Mouse (Mus musculus) heart, embryonic 13.5 days (tissue): ENCODE data around the gene Elf1. TPM values are rescaled to one million over a fixed set of nuclear protein-coding genes. Genes with fewer than 3 reads are reported as not detected.
"Not testable (repeated sequence)": the region's sequence is repeated elsewhere in the genome, so short reads cannot be mapped to it uniquely, and the experiment has no call there.

ENCODE experiments used
- ATAC-seq: fragments of 200-750 bp; cut with Nextera tagmentation; 2 replicates; pipeline ENCODE4 v1.8.0; 2017; ENCODE audit warnings: moderate TSS enrichment; ENCODE audit not compliant: insufficient number of reproducible peaks, low FRiP score, low TSS enrichment; ENCODE audit errors: extremely low read depth
- H3K27ac ChIP-seq: fragments of 300-500 bp; sonication (generic); replicated peaks from 2 replicates; pipeline ENCODE4 v1.5.1; 2015; ENCODE audit warnings: moderate library complexity, mild to moderate bottlenecking, inconsistent platforms
- H3K27me3 ChIP-seq: fragments of 300-500 bp; sonication (generic); replicated peaks from 2 replicates; pipeline ENCODE4 v1.6.1; 2015; ENCODE audit warnings: mild to moderate bottlenecking, inconsistent platforms
- H3K36me3 ChIP-seq: fragments of 300-500 bp; sonication (generic); 2 replicates; pipeline ENCODE4 v1.6.1; 2015; ENCODE audit warnings: mild to moderate bottlenecking, inconsistent platforms
- H3K4me1 ChIP-seq: fragments of 300-500 bp; sonication (generic); 2 replicates; pipeline ENCODE4 v1.6.1; 2015; ENCODE audit warnings: inconsistent platforms
- H3K4me2 ChIP-seq: fragments of 300-500 bp; sonication (generic); 2 replicates; pipeline ENCODE4 v1.6.1; 2015; ENCODE audit warnings: inconsistent platforms, mild to moderate bottlenecking, moderate library complexity
- H3K4me3 ChIP-seq: fragments of 300-500 bp; sonication (generic); 2 replicates; pipeline ENCODE4 v1.5.1; 2015; ENCODE audit warnings: moderate library complexity, mild to moderate bottlenecking, inconsistent platforms
- H3K9ac ChIP-seq: fragments of 300-500 bp; sonication (generic); 2 replicates; pipeline ENCODE4 v1.6.1; 2015; ENCODE audit warnings: inconsistent platforms, mild to moderate bottlenecking, moderate library complexity
- H3K9me3 ChIP-seq: fragments of 300-500 bp; sonication (generic); 2 replicates; pipeline ENCODE4 v1.6.1; 2016; ENCODE audit warnings: inconsistent platforms
- WGBS: fragments of 180-500 bp; shearing (Covaris S2); methylation state at CpG from one replicate; pipeline ENCODE4 v1.1.7; 2015; ENCODE audit warnings: mixed read lengths; 5-methylcytosine and 5-hydroxymethylcytosine counted together
- polyA plus RNA-seq: library from polyadenylated mRNA; unstranded; fragments of >200 nt; fragmentation: Nextera tagmentation; extraction: Ambion mirVana; gene quantifications from 2 replicates; pipeline ENCODE4 v1.2.1, GENCODE M21; 2015

Elf1 gene
- polyA plus RNA-seq, 1 experiment from 2014 or later: 7.2 TPM

GRCm38 (mm10) chr14:79526106-79526505 is 45.1 kb downstream of the Elf1 start:
- H3K9ac ChIP-seq, H3K27ac ChIP-seq, H3K4me3 ChIP-seq, H3K9me3 ChIP-seq, H3K36me3 ChIP-seq, ATAC-seq, H3K27me3 ChIP-seq, H3K4me2 ChIP-seq: not testable (repeated sequence)
- peaks cover 31% of the 10 kb centered on the region for H3K4me1 ChIP-seq
- 84% methylated on average over 12 of the region's 12 CpGs for WGBS

GRCm38 (mm10) chr14:79527704-79528103 is 46.7 kb downstream of the Elf1 start:
- H3K27ac ChIP-seq: no peak overlapping the region
- H3K36me3 ChIP-seq: no peaks in the 10 kb centered on the region
- H3K4me3 ChIP-seq: no peak overlapping the region
- WGBS: 60% methylated on average over 6 of the region's 6 CpGs
- H3K9me3 ChIP-seq: no peaks in the 10 kb centered on the region
- ATAC-seq: no peak
- H3K4me2 ChIP-seq: no peak overlapping the region
- H3K4me1 ChIP-seq: peaks cover 19% of the 10 kb centered on the region
- no peaks in the 10 kb centered on the region for H3K27me3 ChIP-seq
- H3K9ac ChIP-seq: no peak overlapping the region

- 69% methylated on average over 10 of the region's 10 CpGs for WGBS
- Histone ChIP-seq H3K27me3 (no peaks in the 10 kb centered on the region), H3K27ac (peak overlapping the region; percentile 32; the same call in 1 of the 2 replicates), H3K9ac (no peak overlapping the region), H3K4me3 (no peak overlapping the region), H3K4me1 (peaks cover 38% of the 10 kb centered on the region), H3K4me2 (no peak overlapping the region; the same call in 1 of the 2 replicates), H3K36me3 (no peaks in the 10 kb centered on the region), H3K9me3 (no peaks in the 10 kb centered on the region)
- no peak; the same call in 1 of the 2 replicates for ATAC-seq
These were observed 48.9 kb downstream of the Elf1 start for GRCm38 (mm10) chr14:79529581-79530554.

GRCm38 (mm10) chr14:79530761-79531160 is 49.8 kb downstream of the Elf1 start:
- Histone ChIP-seq H3K36me3 (no peaks in the 10 kb centered on the region), H3K4me1 (peaks cover 45% of the 10 kb centered on the region), H3K9ac (no peak overlapping the region), H3K4me2 (no peak overlapping the region), H3K9me3 (no peaks in the 10 kb centered on the region), H3K27ac (no peak overlapping the region), H3K4me3 (no peak overlapping the region), H3K27me3 (no peaks in the 10 kb centered on the region)
- 89% methylated on average over 6 of the region's 6 CpGs for WGBS
- no peak for ATAC-seq

- Histone ChIP-seq H3K4me3 (no peak overlapping the region), H3K9ac (no peak overlapping the region), H3K27ac (no peak overlapping the region), H3K9me3 (no peaks in the 10 kb centered on the region), H3K27me3 (no peaks in the 10 kb centered on the region), H3K36me3 (no peaks in the 10 kb centered on the region), H3K4me1 (peaks cover 55% of the 10 kb centered on the region), H3K4me2 (no peak overlapping the region)
- no peak for ATAC-seq
- WGBS: 85% methylated on average over 8 of the region's 8 CpGs
These were observed 51.2 kb downstream of the Elf1 start for GRCm38 (mm10) chr14:79532036-79532776.

GRCm38 (mm10) chr14:79533350-79533749 is 52.4 kb downstream of the Elf1 start:
- Histone ChIP-seq H3K36me3 (0 out of 2 replicates have a peak, but pooled peaks cover 3% of the 10 kb centered on the region), H3K9ac (no peak overlapping the region; the same call in 1 of the 2 replicates), H3K4me3 (no peak overlapping the region), H3K27ac (0 out of 2 replicates have a peak overlapping the region, but pooled peaks have one; percentile 21), H3K9me3 (no peaks in the 10 kb centered on the region), H3K27me3 (no peaks in the 10 kb centered on the region), H3K4me1 (peaks cover 63% of the 10 kb centered on the region), H3K4me2 (no peak overlapping the region)
- 52% methylated on average over 1 of the region's 1 CpGs for WGBS
- no peak for ATAC-seq

- ATAC-seq: no peak
- Histone ChIP-seq H3K9me3 (no peaks in the 10 kb centered on the region), H3K4me3 (no peak overlapping the region), H3K27me3 (no peaks in the 10 kb centered on the region), H3K36me3 (0 out of 2 replicates have a peak, but pooled peaks cover 3% of the 10 kb centered on the region), H3K9ac (no peak overlapping the region), H3K4me1 (peaks cover 63% of the 10 kb centered on the region), H3K27ac (no peak overlapping the region), H3K4me2 (no peak overlapping the region)
- 61% methylated on average over 3 of the region's 3 CpGs for WGBS
These were observed 53.2 kb downstream of the Elf1 start for GRCm38 (mm10) chr14:79534206-79534605.

- Histone ChIP-seq H3K27ac (peak overlapping the region; percentile 40), H3K4me1 (peaks cover 61% of the 10 kb centered on the region)
- not testable (repeated sequence) for H3K9ac ChIP-seq, H3K27me3 ChIP-seq, H3K4me2 ChIP-seq, H3K9me3 ChIP-seq, H3K36me3 ChIP-seq, H3K4me3 ChIP-seq, ATAC-seq
- 86% methylated on average over 4 of the region's 4 CpGs for WGBS
These were observed 53.7 kb downstream of the Elf1 start for GRCm38 (mm10) chr14:79534656-79535055.

GRCm38 (mm10) chr14:79535318-79535717 is 54.3 kb downstream of the Elf1 start:
- H3K4me1 ChIP-seq: peaks cover 55% of the 10 kb centered on the region
- no peak for ATAC-seq
- peak overlapping the region; percentile 65 for H3K4me2 ChIP-seq
- WGBS: 29% methylated on average over 10 of the region's 10 CpGs
- H3K4me3 ChIP-seq: peak overlapping the region; percentile 32
- 0 out of 2 replicates have a peak, but pooled peaks cover 3% of the 10 kb centered on the region for H3K36me3 ChIP-seq
- peak overlapping the region; percentile 80 for H3K27ac ChIP-seq
- H3K27me3 ChIP-seq: no peaks in the 10 kb centered on the region
- H3K9me3 ChIP-seq: no peaks in the 10 kb centered on the region
- H3K9ac ChIP-seq: peak overlapping the region; percentile 69

GRCm38 (mm10) chr14:79536011-79536410 is 55.0 kb downstream of the Elf1 start:
- Histone ChIP-seq H3K9me3 (no peaks in the 10 kb centered on the region), H3K36me3 (0 out of 2 replicates have a peak, but pooled peaks cover 3% of the 10 kb centered on the region), H3K9ac (peak overlapping the region; percentile 69; the same call in 1 of the 2 replicates), H3K4me1 (peaks cover 50% of the 10 kb centered on the region), H3K4me3 (peak overlapping the region; percentile 32), H3K4me2 (peak overlapping the region; percentile 65), H3K27me3 (no peaks in the 10 kb centered on the region), H3K27ac (peak overlapping the region; percentile 80)
- ATAC-seq: no peak
- 66% methylated on average over 5 of the region's 5 CpGs for WGBS

GRCm38 (mm10) chr14:79536837-79537236 is 55.8 kb downstream of the Elf1 start:
- Histone ChIP-seq H3K9me3 (no peaks in the 10 kb centered on the region), H3K36me3 (0 out of 2 replicates have a peak, but pooled peaks cover 3% of the 10 kb centered on the region), H3K27ac (no peak overlapping the region), H3K4me3 (peak overlapping the region; percentile 4; the same call in 1 of the 2 replicates), H3K27me3 (no peaks in the 10 kb centered on the region), H3K4me2 (peak overlapping the region; percentile 49), H3K9ac (0 out of 2 replicates have a peak overlapping the region, but pooled peaks have one; percentile 44), H3K4me1 (peaks cover 50% of the 10 kb centered on the region)
- no peak for ATAC-seq
- WGBS: 50% methylated on average over 3 of the region's 3 CpGs
